Mouse (Mus musculus) lung, postnatal 36 days (tissue): ENCODE measurements around the gene Ston2.

Source experiments
- DNase-seq: peaks from one replicate; pipeline ENCODE4 v3.0.0; 2022; ENCODE audit warnings: mixed read lengths

Ston2 gene

DNA sequence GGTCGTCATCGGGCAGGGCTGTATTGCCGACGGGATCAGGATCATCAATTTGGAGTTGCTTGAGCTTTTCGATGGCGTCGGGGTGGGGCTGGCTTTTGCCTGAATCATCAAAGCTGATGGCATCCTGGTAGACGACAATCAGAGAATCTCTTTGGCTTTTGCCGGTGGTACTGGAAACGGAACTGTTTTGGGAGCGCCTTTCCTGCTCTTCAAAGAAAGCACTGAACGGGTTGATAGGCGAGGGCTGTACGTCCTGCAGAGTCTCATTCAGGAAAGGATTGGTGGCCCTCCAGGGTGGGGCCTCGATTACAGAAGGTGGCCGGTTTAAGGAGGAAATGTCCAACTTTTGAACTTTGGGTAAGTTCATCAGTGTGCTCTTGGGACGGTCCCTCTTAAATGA, 139.8 kb downstream of the Ston2 start:
- no peak for DNase-seq

DNA sequence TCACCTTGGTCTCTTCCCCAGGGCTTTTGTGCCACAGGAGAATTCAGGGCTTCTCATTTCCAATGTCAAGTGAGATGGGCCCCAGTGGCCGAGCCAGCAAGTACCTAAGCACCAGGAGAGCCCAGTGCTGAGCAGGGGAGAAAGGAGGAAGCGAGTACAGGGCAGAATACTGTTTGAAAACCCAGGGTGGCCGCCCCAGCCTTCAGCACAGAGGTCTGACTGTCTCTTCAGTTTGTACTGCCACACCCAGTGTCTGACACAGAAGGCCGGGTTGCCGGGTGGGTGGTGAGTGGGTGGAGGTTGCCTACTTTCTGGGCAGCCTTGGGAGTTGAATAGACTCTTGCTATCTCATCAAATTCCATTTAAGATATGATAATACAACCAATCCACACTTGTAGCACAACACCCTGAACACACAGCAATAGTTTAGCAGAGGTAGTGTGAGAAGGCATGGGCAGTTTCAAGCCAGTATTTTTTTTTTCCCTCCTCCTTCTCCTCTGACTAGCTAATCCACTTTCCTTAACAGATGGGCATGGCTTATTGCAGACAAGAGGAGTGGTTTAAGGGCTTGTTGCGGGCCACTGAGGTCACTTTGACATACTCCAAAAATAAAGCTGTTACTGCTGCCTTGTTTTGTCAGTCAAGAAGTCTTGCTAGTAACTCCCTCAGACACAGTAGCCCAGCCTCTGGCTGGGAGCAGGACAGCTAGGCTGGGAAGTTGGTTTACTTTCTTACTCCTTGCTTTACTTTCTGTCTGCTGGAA, 142.6 kb downstream of the Ston2 start:
- peak; percentile 15 for DNase-seq

DNA sequence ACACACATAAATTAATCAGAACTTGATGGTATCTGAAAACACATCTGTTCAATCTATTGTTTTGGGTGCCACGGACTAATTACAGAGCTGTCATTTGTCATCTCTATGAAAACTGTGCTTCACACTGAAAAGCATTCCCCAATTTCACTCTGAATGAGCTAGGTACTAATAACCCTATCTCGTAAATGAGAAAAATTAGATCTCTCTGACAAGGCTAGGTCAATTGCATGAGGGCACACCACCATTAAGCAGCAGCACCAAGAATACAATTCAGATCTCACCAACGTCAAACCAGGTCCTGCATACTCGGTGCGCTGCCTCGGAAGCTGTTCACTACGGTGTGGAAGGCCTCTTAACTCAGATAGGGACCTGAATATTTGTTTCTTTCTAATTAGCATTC, 145.0 kb downstream of the Ston2 start:
- no peak for DNase-seq

DNA sequence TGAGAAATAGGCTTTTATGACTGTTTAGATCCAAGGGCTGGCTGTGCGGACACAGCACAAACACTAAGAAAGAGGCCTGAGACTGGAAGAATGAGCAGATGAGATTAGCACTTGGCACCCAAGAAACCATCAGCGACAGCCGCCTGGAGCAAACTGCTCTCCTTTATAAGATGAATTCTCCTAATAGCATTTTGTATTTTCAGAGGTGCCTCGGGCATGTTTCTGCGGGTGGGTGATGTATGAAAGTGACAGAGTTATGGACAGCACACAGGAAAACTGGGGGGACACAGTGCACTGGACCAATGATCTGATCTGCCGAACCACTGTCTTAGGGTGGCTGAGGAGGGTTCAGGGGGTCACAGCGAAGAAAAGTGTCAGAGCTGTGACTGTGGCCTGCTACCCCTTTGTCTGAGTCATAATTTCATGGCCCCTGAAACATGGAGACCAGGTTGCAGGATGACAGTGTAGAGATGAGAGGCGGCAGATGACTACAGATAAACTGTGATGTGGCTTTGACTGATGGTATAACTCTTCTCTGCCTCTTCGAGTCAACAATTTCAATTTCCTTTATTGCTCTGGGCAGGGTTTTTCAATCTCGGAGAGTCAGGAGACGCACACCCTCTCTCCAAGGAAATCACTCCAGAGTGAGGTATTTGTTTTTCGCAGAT, 145.6 kb downstream of the Ston2 start:
- DNase-seq = no peak

DNA sequence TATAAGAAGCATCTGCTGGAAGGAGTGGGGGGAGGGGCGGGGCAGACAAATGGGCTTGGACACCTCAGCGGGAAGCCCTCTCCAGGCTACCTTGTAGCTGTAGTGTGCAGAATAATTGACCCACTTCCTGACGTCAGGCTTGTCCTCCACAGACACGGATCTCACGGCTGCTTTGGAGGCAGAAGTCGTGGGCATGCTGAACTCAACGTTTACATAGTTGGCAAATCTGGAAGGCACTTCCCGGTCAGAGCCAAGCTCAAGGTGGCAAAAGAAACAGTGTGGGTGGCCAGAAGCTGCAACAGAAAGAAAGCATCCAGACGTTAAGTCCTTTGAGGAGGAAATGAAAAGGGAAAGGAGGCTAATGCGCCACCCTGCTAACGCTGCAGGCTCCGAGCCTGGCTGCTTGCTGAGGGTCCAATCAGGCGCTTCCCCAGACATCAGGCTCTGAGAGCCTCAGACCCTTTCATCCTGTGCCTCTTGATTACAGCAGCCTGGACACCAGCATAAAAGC, 146.5 kb downstream of the Ston2 start:
- DNase-seq = peak; percentile 7

DNA sequence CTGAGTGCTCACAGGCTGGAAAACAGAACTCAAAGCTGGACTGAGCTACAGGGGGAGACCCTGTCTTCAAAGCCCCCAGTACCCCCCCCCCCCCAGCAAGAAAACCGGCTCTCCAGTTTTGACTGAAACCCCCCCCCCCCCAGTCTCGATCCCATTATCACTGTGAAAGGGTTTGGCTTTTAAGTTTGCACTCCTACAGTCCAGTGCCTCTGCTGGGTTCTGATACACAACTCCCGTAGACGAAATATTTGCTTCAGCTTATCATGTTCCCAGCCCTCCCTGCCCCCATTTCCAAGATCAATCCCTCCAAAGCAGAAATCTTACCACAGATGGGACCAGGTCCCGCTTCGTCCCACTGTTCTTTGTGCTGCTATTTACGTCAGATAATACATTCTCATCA, 147.1 kb downstream of the Ston2 start:
- no peak for DNase-seq

DNA sequence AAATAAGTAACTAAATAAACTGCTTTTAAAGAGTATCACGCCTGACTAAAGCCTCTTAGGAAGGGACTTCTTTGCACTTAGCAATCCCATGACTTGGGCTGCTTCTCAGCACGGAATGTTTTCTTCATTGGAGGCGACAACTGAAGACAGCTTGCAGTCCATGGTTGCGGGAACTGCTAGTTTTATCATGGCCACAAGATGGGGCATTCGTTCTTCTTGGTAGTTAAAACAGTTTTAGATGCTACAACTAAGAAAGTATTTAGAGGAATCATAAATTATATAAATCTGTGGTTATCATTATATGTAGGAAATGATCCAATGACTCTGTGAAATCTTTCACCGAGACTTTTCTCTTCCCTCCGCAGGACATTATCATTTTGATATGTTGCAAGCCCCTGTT, 147.5 kb downstream of the Ston2 start:
- peak; percentile 80 for DNase-seq

DNA sequence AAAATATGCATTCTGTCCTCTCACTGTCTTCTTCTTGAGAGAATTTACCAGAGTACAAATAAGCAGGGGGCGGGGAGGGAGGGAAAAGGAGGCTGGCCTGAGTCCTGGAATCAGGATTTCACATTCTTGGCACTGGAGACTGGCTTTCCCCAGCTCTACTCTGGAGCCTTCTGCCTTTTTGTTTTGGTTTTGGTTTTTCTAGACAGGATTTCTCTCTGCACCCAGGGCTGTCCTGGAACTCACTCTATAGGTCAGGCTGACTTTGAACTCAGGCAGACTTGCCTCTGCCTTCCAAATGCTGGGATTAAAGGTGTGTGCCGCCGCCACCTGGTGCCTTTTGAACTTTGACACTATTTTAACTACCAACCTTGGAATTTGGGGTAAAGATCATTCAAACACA, 149.8 kb downstream of the Ston2 start:
- DNase-seq = peak; percentile 27

DNA sequence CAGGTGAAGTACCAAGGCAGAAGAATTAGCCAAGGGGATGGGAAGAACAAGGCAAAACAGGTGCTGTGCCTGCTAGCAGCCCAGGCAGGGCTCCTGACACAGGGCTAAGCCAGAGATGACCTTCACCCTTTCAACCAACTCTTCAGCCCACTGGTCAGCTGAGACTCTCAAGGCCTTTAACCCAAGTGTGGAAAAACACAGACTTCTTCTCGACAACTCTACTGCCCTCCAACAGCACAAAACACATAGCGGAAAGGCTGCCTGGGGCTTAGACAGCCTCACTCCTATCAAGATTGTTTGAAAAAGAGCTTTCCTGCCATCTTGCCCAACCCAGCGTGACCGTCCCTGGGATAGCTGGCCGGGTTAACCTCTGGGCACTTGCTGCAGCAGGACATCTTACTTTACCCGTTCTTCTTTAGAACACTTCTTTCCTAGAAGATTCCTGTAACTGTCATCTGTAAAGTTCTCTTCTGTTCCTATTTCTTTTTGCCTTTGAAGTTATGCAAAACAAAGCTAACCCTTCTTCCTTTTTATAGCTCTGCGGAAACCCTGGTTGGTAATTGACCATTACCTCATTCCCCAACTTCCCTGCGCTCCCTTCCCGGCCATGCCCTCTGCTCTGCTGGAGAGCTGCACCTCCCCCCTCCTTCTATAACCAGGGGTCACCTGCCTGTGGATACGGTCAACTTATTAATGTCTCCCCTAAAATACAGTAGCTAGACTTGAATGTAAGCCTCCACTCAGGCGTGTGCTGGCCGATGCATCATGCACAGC, 150.9 kb downstream of the Ston2 start:
- no peak for DNase-seq

DNA sequence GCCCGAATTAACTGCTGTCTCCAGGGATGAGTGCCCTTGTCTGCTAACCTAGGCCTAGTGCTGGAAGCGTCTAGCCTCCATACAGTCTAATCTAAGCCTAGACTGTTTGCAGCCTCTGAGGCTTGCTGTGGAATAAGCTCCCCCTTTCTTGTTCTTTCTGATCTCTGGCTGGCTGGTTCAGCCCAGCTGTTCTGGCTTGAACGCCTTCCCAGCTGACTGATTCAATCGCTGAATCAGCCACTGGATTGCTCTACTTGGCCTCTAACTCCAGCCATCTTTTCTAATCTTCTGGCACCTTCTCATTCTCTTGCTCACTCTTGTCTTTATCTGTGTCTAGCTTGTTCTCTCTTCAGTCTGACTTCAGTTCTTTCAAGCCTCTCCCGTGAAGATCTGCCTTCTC, 161.7 kb downstream of the Ston2 start:
- no peak for DNase-seq

DNA sequence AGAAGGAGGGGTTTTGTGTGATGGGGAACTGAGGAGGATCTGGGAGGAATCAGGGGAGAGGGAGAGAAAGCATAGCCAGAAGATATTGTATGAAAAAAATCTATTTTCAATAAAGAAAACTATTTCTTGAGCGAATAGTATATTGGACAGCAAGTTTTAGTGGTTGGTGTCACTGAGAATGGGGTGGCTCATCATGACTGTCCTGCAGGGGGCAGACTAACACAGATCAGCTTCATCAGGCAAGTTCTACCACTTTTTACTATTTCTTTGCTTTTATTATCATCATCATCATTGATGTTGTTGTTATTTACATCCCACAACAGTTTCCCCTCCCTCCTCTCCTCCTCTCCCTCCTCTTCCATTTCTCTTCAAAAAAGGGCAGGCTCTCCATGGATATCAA, 163.2 kb downstream of the Ston2 start:
- peak; percentile 71 for DNase-seq

DNA sequence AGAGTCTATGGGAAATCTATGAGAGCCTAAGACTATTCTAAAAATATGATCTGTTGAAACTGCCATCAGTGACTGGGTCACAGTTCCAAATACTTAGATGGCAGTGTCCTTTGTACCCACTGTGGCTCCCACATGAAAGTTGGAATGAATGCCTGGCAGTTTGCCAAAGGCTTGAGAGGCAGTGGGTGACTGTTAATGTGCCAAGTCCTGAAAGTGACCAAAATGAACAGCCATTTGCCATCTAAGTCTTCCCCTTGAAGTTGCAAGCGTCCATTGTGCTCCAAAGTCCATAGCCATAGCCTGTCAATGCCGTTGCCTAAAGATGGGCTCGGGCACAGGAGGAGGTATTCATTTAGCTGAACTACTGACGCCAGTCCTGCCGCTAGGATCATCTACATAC, 178.8 kb downstream of the Ston2 start:
- DNase-seq = no peak

DNA sequence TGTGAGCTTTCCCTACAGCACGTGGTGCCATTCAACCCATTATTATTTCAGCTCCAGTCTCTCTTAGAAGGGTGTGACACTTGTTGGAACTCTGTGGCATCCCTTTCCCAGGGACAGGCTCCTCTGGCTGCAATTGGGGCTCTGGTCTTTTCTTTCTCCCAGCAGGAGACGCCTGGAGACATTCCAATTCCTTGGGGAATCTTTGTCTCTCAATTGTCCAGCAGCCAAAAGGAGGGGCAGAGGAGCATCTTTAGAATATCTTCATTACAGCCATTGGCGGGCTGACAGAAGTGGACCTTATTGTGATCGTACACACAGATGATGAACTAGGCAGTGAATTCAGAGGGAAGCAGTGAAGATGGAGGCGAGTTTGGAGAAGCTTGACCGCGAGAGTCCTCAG, 180.5 kb downstream of the Ston2 start:
- no peak for DNase-seq

DNA sequence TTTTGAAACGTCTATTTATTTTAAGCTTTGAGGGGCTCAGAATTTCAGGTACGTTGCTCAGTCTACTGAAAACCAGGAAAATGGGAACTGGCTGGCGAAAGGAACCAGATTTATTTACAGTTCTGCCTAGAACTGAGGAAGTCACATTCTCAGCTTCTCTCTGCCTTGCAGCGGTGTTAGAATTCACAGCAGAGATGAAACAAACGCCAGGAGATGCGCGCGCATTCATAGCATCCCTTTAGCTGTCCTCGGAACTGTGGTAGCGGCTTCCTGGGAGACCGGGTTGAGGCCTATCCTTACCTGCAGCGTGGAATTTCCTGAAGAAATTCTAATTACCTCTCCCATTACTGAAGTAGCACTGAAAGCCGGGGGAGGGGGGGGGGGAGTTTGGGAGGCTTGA, 181.5 kb downstream of the Ston2 start:
- DNase-seq = no peak

DNA sequence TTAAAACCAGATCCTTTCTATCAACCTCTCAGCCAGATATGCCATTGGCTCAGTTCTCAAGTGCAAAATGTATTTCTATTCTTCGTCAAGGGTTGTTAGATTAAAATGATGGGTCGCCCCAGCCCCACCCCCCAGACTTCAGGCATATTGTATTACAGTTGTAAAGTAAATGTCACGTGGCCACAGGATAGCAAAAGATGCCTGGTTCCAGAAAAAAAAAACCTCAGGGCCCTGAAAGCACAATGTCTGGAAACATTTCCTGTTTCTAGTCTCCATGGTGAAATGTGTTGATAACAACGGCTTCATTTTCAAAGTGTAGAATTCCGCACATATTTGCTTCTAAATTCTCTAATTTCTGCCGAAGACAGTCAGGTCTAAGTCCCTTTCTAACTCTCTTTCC, 183.6 kb downstream of the Ston2 start:
- DNase-seq = no peak

DNA sequence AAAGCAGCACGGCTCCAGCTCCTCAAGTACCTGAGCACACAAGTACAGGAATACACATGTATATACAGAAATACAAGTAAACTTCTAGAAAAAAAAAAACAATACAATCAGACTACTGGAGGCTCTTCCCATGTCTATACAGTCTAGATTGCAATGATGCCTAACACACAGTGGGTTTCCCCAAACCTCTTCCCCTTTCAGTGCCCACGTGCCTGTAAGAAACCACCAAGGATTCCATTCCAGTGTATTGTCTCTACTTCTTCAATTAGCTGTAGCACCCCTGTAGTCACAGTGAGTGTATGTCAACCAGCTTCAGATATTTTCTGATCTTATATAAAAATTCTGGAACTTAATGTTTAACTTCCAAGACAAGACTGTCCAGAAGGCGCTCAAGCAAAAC, 196.1 kb downstream of the Ston2 start:
- DNase-seq = peak; percentile 41

DNA sequence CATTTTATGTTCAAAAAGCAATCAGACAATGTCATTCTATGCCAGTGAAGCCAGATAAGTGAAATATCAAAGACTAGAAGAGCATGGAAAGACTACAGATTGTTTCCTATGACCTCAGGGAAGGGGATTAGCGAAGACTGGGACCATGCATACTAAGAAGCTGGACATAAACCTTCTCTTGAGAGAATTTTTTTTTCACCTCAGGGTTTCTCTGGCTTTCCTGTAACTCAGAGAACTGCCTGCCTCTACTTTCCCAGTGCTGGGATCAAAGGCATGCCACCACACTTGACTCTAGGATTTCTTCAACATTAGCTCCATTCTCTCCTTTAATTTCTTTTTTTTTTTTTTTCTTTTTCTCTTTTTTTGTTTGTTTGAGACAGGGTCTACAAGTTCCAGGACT, 197.0 kb downstream of the Ston2 start:
- no peak for DNase-seq

DNA sequence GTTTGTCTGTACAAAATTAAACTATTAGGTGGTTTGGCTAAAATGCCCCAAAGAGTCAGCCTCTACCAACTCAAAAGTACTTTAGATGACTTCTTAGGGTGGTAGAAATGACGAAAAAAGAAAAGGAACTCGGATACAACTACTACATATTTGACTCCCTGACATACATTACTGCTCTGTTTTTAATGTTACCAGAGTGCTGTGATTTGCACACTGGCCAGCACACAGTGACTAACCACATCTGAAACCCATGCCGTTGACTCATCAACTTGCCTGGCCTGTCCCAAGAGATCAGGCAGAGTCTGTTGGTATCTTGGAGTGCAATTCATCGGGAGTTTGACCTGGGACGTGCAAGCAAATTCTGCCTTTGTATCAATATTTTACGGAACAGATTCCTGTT, 197.5 kb downstream of the Ston2 start:
- peak; percentile 46 for DNase-seq

DNA sequence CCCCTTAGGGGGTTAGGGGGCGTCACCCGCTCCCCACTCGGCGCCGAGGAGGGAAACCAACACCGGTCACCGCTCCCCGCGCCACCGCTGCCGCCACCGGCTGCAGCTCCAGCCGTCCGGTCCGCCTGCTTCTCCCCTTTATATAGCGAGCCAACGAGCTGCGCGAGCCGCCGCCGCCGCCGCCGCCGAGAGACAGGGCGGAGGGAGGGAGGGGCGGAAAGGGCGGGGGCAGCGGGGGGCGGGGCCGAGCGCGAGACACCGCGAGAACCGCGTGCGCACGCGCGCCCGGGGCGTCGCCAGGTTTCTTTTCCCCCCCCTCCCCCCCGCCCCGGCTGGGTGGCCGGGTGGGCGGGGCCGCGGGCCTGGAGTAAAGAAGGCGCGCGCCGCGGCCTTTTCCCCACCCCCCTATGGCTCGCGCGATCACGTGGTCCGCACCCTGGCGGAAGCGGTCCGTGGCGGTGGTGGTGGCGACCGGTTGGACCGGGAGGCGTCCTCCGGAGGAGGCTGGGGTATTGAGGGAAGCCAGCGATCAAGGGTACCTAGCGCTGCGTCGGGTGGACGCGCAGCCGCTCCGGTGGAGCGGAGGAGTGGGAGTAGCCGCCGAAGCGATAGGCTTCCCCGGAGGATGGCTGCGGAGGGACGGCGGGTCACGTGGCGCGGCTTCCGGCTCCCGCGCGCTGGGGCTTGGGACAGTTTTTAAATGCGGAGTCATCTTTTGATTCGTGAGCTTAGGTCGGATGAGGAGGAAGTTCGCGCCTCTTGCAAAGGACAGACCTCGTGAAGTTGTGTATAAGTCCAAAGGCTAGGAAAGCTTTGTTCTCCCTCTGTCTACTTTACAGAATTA, 198.1 kb downstream of the Ston2 start, which contains the start of gene Gtf2a1:
Gtf2a1 (minus strand) TSS at position 641 of the 844 bp plus-strand sequence.
- DNase-seq = peak; percentile 97

DNA sequence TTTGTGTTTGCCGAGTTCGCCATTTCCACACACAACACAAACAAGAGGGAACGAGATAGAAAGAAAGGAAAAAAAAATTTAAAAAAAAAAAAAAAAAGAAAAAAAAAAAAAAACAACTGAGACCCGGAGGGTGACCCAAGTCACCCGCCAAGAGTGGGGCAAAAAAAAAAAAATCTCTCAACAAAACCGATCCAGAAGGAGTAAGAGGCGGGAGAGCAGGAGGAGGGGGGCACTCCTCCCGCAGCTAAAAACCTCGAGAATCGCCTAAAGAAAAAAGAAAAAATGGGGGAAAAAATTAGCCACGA, 198.7 kb downstream of the Ston2 start:
- no peak for DNase-seq

DNA sequence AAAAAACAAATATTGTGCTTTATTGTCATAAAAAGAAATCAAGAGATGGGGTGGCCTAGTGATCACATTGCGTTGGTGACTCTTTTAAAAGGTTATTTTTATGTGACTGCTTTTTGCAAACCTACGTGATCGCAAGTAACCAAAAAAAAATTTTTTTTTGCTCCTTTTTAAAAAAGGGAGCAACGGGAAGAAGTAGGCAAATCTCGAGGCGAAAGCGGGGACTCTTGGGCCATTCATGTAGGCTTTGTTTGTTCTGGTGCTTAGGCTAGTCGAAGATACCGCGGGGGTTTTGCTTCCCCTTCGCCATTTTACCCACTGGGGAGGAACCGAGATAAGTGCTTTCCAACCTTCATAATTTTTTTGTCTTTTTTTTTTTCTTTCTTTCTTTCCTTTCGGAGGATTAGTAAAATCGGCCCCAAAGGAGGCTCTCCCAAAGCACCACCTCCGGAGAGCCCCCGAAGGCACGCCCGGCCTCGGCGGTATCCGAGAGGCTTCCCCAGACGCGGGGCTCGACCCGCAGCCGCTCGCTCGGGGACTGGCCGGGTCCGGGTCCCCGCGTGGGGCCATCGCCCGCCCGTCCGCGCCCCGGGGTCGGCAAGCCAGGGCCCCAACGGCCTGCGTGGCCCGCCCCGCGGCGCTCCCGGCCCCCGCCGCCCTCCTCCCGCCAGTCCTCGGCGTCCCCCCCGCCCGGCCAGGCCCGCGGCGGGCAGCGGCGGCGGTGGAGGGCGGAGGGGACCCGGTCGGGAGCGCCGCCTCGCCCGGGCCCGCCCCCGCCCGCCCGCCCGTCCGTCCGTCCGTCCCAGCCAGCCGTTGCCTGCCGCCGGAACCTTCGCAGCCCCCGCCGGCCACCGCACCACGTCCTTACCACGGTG, 199.3 kb downstream of the Ston2 start:
- DNase-seq = peak; percentile 66

DNA sequence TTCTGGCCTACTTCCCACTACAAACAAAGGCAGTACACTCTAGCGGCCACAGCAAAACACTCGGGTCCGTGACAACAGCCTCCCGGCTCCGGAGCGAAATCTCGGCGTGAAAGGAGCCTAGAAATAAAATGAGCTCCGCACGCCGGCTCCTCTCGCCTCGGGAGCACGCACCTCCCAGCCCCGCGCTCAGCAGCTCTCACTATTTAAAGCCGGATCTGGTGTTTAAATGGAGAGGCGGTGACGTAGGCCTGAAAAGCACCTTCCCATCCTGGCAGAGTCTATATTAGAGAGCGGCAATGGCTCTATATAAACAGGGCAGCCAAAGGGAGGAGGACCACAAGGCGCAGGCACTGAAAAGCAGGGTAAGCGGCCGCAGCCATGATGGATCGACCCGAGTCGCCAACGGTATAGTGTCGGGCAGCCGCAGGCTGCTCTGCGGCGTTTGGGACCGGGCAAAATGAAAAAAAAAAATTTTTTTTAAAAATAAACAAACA, 200.0 kb downstream of the Ston2 start:
- DNase-seq = peak; percentile 97
